Mouse (Mus musculus) forebrain, embryonic 11.5 days (tissue): ENCODE results near the gene Rab40c. TPM values are rescaled to one million over a fixed set of nuclear protein-coding genes. Genes with fewer than 3 reads are reported as not detected.

Source experiments
- ATAC-seq: fragments of 200-750 bp; cut with Nextera tagmentation; replicated peaks from 2 replicates; pipeline ENCODE4 v1.8.0; 2017; ENCODE audit warnings: moderate TSS enrichment; ENCODE audit not compliant: low FRiP score
- DNase-seq: peaks from one replicate; pipeline ENCODE4 v3.0.0-alpha.2; 2017; ENCODE audit warnings: low spot score
- H3K27ac ChIP-seq: fragments of 300-500 bp; sonication (generic); 2 replicates; pipeline ENCODE4 v1.5.1; 2014; ENCODE audit warnings: low read depth, low read length
- H3K27me3 ChIP-seq: fragments of 300-500 bp; sonication (generic); 2 replicates; pipeline ENCODE4 v1.6.1; 2014; ENCODE audit warnings: mild to moderate bottlenecking, low read length, mixed read lengths; ENCODE audit not compliant: control insufficient read depth, insufficient read depth
- H3K36me3 ChIP-seq: fragments of 300-500 bp; sonication (generic); 2 replicates; pipeline ENCODE4 v1.6.1; 2014; ENCODE audit warnings: mild to moderate bottlenecking, low read length, moderate library complexity, mixed read lengths; ENCODE audit not compliant: control insufficient read depth, insufficient read depth
- H3K4me1 ChIP-seq: fragments of 300-500 bp; sonication (generic); replicated peaks from 2 replicates; pipeline ENCODE4 v1.6.1; 2014; ENCODE audit warnings: low read length, mixed read lengths; ENCODE audit not compliant: control insufficient read depth, insufficient read depth
- H3K4me2 ChIP-seq: fragments of 300-500 bp; sonication (generic); 2 replicates; pipeline ENCODE4 v1.6.1; 2014; ENCODE audit warnings: low read depth, mild to moderate bottlenecking, low read length, moderate library complexity, mixed read lengths; ENCODE audit not compliant: severe bottlenecking
- H3K4me3 ChIP-seq: fragments of 300-500 bp; sonication (generic); 2 replicates; pipeline ENCODE4 v1.5.1; 2014; ENCODE audit warnings: low read depth, low read length
- H3K9ac ChIP-seq: fragments of 300-500 bp; sonication (generic); 2 replicates; pipeline ENCODE4 v1.6.1; 2014; ENCODE audit warnings: low read length
- H3K9me3 ChIP-seq: fragments of 300-500 bp; sonication (generic); 2 replicates; pipeline ENCODE4 v1.6.1; 2016; ENCODE audit warnings: low read length, mixed read lengths; ENCODE audit not compliant: control insufficient read depth
- WGBS: fragments of 180-500 bp; shearing (Covaris S2); extraction: QIAGEN DNeasy Blood & Tissue Kit; methylation state at CpG from one replicate; pipeline ENCODE4 v1.1.7; 2014; 5-methylcytosine and 5-hydroxymethylcytosine counted together
- polyA plus RNA-seq: library from polyadenylated mRNA; unstranded; fragments of >200 nt; fragmentation: Nextera tagmentation; extraction: Ambion mirVana; gene quantifications from 2 replicates; pipeline ENCODE4 v1.2.1, GENCODE M21; 2014

The Rab40c gene
- polyA plus RNA-seq, 1 experiment from 2014 or later = 20.1 TPM

DNA sequence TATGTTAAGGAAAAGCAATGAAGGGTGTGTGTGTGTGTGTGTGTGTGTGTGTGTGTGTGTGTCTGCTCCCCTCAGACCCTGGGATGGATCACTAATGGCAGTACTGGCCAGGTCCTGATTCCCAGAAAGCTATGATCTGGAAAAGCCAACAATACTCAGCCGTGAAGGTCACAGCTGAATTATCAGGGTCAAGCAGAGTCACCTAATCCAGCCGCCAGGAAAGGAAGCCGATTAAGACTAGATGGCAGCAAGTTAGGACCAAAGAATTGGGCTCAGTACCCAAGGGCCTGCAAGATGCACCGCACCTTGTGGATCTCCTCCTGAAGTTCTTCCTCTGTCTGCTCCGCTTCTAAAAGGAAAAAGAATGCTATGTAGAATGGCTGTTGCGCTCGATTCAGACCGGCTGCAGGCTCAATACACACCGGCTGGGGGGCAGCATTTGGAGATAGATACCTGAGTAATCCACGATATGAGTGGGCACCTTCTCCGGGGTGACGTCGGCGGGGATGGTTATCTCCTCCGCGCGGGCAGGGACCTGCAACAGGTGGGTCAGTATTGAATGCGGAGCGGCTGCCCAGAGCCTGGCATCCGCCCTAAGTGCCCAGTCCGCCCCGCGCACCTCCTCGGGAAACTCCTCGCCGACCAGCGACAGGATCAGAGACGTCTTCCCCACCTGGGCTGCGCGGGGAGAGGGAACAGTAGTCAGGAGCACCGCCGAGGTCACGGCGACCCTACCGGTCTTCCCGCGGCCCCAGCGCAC lies 75.7 kb downstream of the Rab40c start:
- Histone ChIP-seq H3K4me2 (peak overlapping the region; percentile 97), H3K27me3 (no peaks in the 10 kb centered on the region), H3K27ac (peak overlapping the region; percentile 25; the same call in 1 of the 2 replicates), H3K36me3 (peaks cover 22% of the 10 kb centered on the region), H3K9ac (peak overlapping the region; percentile 84), H3K9me3 (no peaks in the 10 kb centered on the region), H3K4me3 (peak overlapping the region; percentile 83), H3K4me1 (peaks cover 6% of the 10 kb centered on the region)
- no peak for DNase-seq
- 3% methylated on average over 38 of the region's 38 CpGs for WGBS
- ATAC-seq = 0 out of 2 replicates have a peak, but pooled peaks have one; percentile 4

DNA sequence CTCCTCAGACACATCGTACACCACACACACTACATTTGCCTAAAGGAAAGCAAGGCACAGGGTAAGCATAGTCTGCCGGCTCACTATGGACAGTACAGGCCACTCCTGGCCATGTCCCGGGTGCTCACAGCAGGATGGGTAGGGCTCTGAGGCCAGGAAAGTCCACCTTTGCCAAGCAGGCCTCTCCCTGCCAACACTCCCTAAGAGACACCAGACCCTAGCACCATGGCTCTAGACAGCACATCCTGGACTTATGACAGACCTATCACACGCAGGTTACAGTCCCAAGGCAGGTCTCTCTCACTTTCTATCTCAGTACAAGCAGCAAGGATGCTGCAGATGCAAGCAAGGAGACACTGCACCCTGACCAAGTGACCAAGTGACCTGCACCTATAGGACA lies 76.4 kb downstream of the Rab40c start:
- no peak for DNase-seq
- no peaks in the 10 kb centered on the region for H3K27me3 ChIP-seq
- H3K27ac ChIP-seq = no peak overlapping the region
- WGBS = 92% methylated on average over 4 of the region's 4 CpGs
- peaks cover 19% of the 10 kb centered on the region for H3K36me3 ChIP-seq
- H3K4me2 ChIP-seq = peak overlapping the region; percentile 97
- ATAC-seq = no peak
- peak overlapping the region; percentile 83 for H3K4me3 ChIP-seq
- no peak overlapping the region; the same call in 1 of the 2 replicates for H3K9ac ChIP-seq
- no peaks in the 10 kb centered on the region for H3K9me3 ChIP-seq
- peaks cover 6% of the 10 kb centered on the region for H3K4me1 ChIP-seq

DNA sequence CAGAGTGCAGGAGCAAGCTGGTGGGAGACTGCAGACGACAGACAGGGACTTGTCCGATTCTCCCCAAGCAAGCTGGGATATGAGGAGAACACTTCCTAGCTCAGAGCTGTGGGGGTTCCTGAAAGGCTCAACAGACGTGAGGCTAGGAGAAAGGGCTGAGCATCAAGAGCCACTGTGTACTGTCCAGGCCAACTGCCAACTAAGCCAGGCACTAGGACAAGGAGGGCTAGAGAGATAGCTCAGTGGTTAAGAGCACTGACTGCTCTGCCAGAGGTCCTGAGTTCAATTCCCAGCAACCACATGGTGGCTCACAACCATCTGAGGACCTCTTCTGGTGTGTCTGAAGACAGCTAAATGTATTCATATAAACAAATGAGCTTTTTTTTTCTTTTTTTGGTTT lies 77.0 kb downstream of the Rab40c start:
- WGBS = 81% methylated on average over 3 of the region's 3 CpGs
- DNase-seq = no peak
- H3K27me3 ChIP-seq = no peaks in the 10 kb centered on the region
- no peak for ATAC-seq
- peaks cover 7% of the 10 kb centered on the region for H3K4me1 ChIP-seq
- H3K9me3 ChIP-seq = no peaks in the 10 kb centered on the region
- H3K4me3 ChIP-seq = no peak overlapping the region
- H3K27ac ChIP-seq = no peak overlapping the region
- no peak overlapping the region for H3K4me2 ChIP-seq
- H3K9ac ChIP-seq = no peak overlapping the region
- H3K36me3 ChIP-seq = peaks cover 19% of the 10 kb centered on the region

DNA sequence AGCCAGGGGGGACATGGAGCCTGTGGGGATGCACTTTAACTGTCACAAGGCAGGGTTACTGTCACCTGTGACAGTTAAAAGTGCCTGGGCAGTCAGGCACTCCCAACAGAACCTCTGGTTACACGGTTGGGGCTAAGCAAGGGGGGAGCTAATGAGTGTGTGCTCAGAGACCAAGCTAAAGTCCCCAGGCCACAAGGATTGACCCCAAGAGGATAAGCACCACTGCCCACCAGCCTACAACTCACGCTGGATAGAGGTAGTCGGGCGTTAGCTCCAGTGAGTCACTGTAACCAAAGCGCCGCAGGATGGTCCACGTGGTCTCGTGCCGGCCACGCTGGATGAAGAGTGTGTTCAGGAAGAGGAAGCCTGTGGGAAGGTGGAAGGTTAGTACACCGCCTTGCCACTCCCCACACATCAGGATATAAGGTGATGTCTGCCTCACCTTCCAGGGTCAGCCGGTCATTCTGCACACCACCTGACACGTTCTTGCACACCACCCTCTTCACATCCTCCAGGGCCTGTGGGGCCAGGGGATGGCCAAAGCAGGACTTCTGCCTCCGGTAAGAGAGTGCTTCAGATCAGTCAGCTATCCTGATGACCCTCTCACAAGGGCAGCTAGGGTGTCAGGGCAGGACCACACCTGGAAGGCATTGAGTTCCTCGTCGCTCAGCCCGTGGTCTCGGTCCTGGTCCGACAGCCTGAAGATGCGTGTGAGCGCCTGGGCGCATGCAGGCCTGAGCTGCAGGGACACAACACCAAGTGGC lies 78.2 kb downstream of the Rab40c start, which contains the start of gene Gm20683:
Gm20683 (minus strand) TSS at position 647 of the 764 bp plus-strand sequence.
- ATAC-seq = no peak
- Histone ChIP-seq H3K36me3 (peaks cover 19% of the 10 kb centered on the region), H3K4me1 (peaks cover 17% of the 10 kb centered on the region), H3K9ac (no peak within 1 kb of the TSS), H3K4me3 (no peak within 1 kb of the TSS), H3K27me3 (no peaks in the 10 kb centered on the region), H3K27ac (no peak within 1 kb of the TSS), H3K4me2 (no peak within 1 kb of the TSS), H3K9me3 (no peaks in the 10 kb centered on the region)
- WGBS = 93% methylated on average over 22 of the region's 22 CpGs
- DNase-seq = no peak

DNA sequence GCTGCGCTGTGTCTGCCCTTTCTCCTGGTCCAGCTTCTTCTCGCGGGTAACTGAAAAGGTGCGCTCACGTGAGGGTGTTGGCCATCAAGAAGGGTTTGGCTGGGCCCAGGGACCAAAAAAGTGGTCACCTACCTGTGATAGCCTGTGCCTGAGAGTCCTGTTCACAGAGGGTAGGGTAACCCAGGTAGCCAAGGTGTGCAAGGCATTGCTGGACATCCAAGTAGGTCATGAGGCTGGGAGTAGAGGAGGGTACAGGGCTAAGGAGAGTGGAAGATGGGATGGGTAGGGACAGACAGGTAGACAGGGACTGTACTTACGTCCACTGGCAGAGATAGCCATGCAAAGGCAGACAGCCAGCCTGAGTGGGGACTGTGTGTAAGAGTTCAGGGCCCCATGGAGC lies 79.0 kb downstream of the Rab40c start:
- Histone ChIP-seq H3K9ac (no peak overlapping the region), H3K4me2 (no peak overlapping the region), H3K27ac (no peak overlapping the region), H3K27me3 (no peaks in the 10 kb centered on the region), H3K9me3 (no peaks in the 10 kb centered on the region), H3K36me3 (peaks cover 19% of the 10 kb centered on the region), H3K4me1 (peaks cover 18% of the 10 kb centered on the region), H3K4me3 (no peak overlapping the region)
- ATAC-seq (no peak), DNase-seq (no peak)
- 92% methylated on average over 6 of the region's 6 CpGs for WGBS

DNA sequence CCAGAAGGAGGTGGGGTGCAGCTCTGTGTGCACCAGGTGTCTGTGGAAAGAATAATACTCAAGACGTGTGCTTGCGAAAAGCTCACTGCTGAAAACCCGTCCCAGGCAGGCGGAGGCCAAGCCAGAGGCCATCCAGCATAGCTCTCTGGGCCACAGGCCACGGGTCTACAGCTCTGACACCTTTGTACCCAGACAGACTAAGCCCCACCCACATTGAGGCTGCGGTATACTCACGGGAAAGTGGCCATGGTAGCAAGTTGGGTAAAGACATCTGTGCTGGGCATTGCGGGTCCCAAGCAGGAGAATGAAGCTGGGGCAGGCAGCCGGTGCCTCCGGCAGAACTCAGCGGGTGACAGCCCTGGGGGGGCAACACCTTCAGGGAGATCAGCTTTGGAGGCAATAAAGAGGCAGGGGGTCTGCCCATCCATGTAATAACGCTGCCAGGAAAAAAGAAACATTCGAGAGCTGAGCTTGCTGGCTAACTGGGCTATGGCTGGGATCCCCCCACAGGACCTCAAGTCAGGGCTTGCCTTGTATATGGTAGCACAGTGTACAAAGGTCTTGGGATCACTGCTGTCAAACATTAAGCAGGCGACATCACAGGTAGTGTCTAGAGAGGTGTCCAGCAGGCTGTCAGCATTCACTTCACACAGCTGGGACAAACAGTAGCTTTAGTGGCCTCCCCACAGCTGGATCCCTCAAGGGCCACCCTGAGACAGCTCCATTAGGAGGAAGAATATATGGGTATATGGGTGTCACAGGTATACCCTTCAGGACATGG lies 79.9 kb downstream of the Rab40c start:
- Histone ChIP-seq H3K4me3 (no peak overlapping the region), H3K36me3 (peaks cover 19% of the 10 kb centered on the region)
- ATAC-seq = no peak

DNA sequence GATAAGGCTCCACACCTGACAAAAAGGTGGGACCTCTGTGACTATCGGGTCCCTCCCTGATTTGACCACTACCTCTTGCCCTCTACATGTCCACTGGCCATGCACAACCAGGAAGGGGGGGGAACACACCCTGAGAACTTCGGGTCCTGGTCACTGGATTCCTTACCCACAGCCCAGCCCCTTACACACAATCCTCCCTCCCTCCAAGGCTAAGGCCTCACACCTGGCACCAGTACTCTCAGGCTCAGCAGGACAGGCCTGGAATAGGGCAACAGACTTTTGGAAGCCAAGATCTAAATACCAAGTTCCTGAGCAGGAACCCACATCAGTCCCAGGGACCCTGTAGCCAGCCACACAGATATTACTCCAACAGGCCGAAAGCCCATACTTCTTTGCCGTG lies 80.6 kb downstream of the Rab40c start:
- no peaks in the 10 kb centered on the region for H3K27me3 ChIP-seq
- WGBS = 95% methylated on average over 4 of the region's 4 CpGs
- peaks cover 31% of the 10 kb centered on the region for H3K4me1 ChIP-seq
- H3K9ac ChIP-seq = no peak overlapping the region
- DNase-seq (no peak), ATAC-seq (no peak)
- H3K9me3 ChIP-seq = no peaks in the 10 kb centered on the region
- no peak overlapping the region for H3K4me3 ChIP-seq
- H3K36me3 ChIP-seq = peaks cover 19% of the 10 kb centered on the region
- no peak overlapping the region for H3K4me2 ChIP-seq
- H3K27ac ChIP-seq = no peak overlapping the region

More for the DNA sequence above, 79.9 kb downstream of the Rab40c start:
- H3K4me2 ChIP-seq = no peak overlapping the region
- no peak for DNase-seq
- WGBS = 88% methylated on average over 14 of the region's 14 CpGs
- no peak overlapping the region for H3K27ac ChIP-seq
- no peak overlapping the region for H3K9ac ChIP-seq
- no peaks in the 10 kb centered on the region for H3K9me3 ChIP-seq
- H3K4me1 ChIP-seq = peaks cover 23% of the 10 kb centered on the region
- H3K27me3 ChIP-seq = no peaks in the 10 kb centered on the region

DNA sequence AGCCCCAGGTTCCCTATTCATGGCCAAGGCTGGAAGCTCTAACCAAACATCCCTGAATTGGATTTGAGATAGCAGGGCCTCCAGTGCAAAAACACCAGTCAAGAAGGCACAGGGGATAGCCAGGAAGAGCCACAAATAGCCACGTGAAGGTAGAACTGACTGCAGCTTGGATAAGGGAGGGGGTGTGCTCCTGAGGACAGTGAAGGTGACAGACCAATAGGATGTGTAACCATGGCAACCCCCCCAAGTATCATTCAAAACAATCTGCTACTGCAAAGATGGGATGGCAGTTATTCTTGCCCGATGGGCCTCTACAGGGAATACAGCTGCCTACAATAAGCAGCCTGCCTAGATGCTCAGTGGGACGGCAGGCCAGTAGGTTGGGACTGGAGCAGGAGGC lies 82.0 kb downstream of the Rab40c start:
- Histone ChIP-seq H3K36me3 (peaks cover 19% of the 10 kb centered on the region), H3K4me1 (peaks cover 28% of the 10 kb centered on the region), H3K9ac (peak overlapping the region; percentile 58), H3K4me2 (peak overlapping the region; percentile 79; the same call in 1 of the 2 replicates), H3K27ac (peak overlapping the region; percentile 50; the same call in 1 of the 2 replicates), H3K4me3 (no peak overlapping the region), H3K9me3 (no peaks in the 10 kb centered on the region), H3K27me3 (no peaks in the 10 kb centered on the region)
- 57% methylated on average over 3 of the region's 3 CpGs for WGBS
- DNase-seq (no peak), ATAC-seq (no peak)
